ENCODE assay signal across 23 mouse cellular contexts in genomic region chr6:52058899-52059448, GRCm38 (mm10). TPM values are rescaled to one million over a fixed set of nuclear protein-coding genes. Genes with fewer than 3 reads are reported as not detected.
DNase-seq lines count a peak whose midpoint lies in the region; ATAC-seq and TF ChIP-seq lines count a peak whose summit lies in the region.
"Had no signal": no experiment of that assay in that cellular context is flagged by ENCODE, and none has a peak within 500 bp of the region (broad histone marks: within the 10 kb centered on the region; RNA-seq: fewer than 3 reads in every experiment).

No protein-coding gene starts in this region.

- TF ChIP-seq POLR2A in lung, adult 2 months (IDR thresholded peaks at IDR 0.05; ENCODE audit: borderline replicate concordance, extremely low read depth, low read depth, low read length): no peak

- H3K36me3 ChIP-seq in embryonic facial prominence, embryonic 14.5 days (ENCODE audit: control insufficient read depth, insufficient read depth, low read length): no peaks in the 10 kb centered on the region
- H3K36me3 ChIP-seq in embryonic facial prominence, embryonic 10.5 days (replicated peaks): no peaks in the 10 kb centered on the region
- no peaks in the 10 kb centered on the region for H3K36me3 ChIP-seq in kidney, embryonic 16.5 days (ENCODE audit: insufficient read depth, low read length)
- H3K36me3 ChIP-seq in lung, embryonic 15.5 days: no peaks in the 10 kb centered on the region
- H3K36me3 ChIP-seq: heart, embryonic 10.5 days; limb, embryonic 12.5 days; midbrain, embryonic 12.5 days; neural tube, embryonic 13.5 days had no signal

- no peak overlapping the region for H3K27ac ChIP-seq in embryonic facial prominence, embryonic 14.5 days (replicated peaks; ENCODE audit: low read depth, low read length)
- H3K27ac ChIP-seq in embryonic facial prominence, embryonic 10.5 days (replicated peaks): no peak overlapping the region
- no peak overlapping the region for H3K27ac ChIP-seq in kidney, embryonic 16.5 days (ENCODE audit: low read length)
- 0 out of 2 replicates have a peak overlapping the region, but pooled peaks have one; percentile 27 for H3K27ac ChIP-seq in lung, embryonic 15.5 days
- H3K27ac ChIP-seq: heart, embryonic 10.5 days; hindbrain, embryonic 14.5 days; left cerebral cortex, adult 2 months; limb, embryonic 12.5 days; liver, embryonic 14.5 days; midbrain, embryonic 12.5 days; neural tube, embryonic 13.5 days had no signal

- no peak for ATAC-seq in embryonic facial prominence, embryonic 14.5 days (ENCODE audit: low read depth)
- ATAC-seq in kidney, embryonic 16.5 days (ENCODE audit: low FRiP score, low TSS enrichment): no peak
- peak; percentile 51 for ATAC-seq in lung, embryonic 15.5 days (ENCODE audit: borderline replicate concordance, extremely low read depth, low FRiP score, low TSS enrichment)
- ATAC-seq in activated CD4-positive, CD25-positive, alpha-beta regulatory T cell, adult 4 months: no peak
- ATAC-seq: intestine, postnatal 0 days had no signal

- DNase-seq in embryonic facial prominence, embryonic 14.5 days (ENCODE audit: low spot score): peak; percentile 16
- DNase-seq in embryonic facial prominence, embryonic 10.5 days (ENCODE audit: low spot score): no peak
- DNase-seq in kidney, adult 18-20 months: no peak
- no peak for DNase-seq in lung, adult 2 months
- DNase-seq in lung, postnatal 36 days: peak; percentile 12
- DNase-seq: adrenal gland, postnatal 10 days; cerebellum, adult 18-20 months; cerebellum, postnatal 25 days; heart, postnatal 10 days; right cerebral cortex, postnatal 14 days; spleen, adult 18-20 months; thymus, postnatal 36 days had no signal

- H3K4me1 ChIP-seq in embryonic facial prominence, embryonic 14.5 days (ENCODE audit: control insufficient read depth, insufficient read depth, low read length): 0 out of 2 replicates have a peak, but pooled peaks cover 3% of the 10 kb centered on the region
- peaks cover 11% of the 10 kb centered on the region; the same call in 1 of the 2 replicates for H3K4me1 ChIP-seq in embryonic facial prominence, embryonic 10.5 days
- H3K4me1 ChIP-seq in kidney, embryonic 16.5 days (ENCODE audit: insufficient read depth, low read length): peaks cover 8% of the 10 kb centered on the region; the same call in 1 of the 2 replicates
- H3K4me1 ChIP-seq in lung, embryonic 15.5 days: peaks cover 20% of the 10 kb centered on the region
- H3K4me1 ChIP-seq in lung, adult 2 months (ENCODE audit: control insufficient read depth, insufficient read depth, low read length): no peaks in the 10 kb centered on the region

- H3K9ac ChIP-seq in embryonic facial prominence, embryonic 14.5 days (ENCODE audit: low read depth, low read length): no peak overlapping the region
- H3K9ac ChIP-seq in kidney, embryonic 16.5 days (replicated peaks; ENCODE audit: low read length): no peak overlapping the region
- no peak overlapping the region for H3K9ac ChIP-seq in lung, embryonic 15.5 days
- H3K9ac ChIP-seq: hindbrain, embryonic 14.5 days; limb, embryonic 12.5 days; liver, embryonic 14.5 days; midbrain, embryonic 12.5 days; neural tube, embryonic 13.5 days had no signal

- WGBS in embryonic facial prominence, embryonic 14.5 days: 52% methylated on average over 10 of the region's 10 CpGs
- WGBS in embryonic facial prominence, embryonic 10.5 days: 69% methylated on average over 10 of the region's 10 CpGs
- WGBS in kidney, embryonic 16.5 days: 26% methylated on average over 10 of the region's 10 CpGs
- WGBS in lung, embryonic 15.5 days: 34% methylated on average over 10 of the region's 10 CpGs
- 45% methylated on average over 10 of the region's 10 CpGs for WGBS in lung, adult 2 months

- no peaks in the 10 kb centered on the region for H3K9me3 ChIP-seq in embryonic facial prominence, embryonic 14.5 days (ENCODE audit: control insufficient read depth, low read length)
- H3K9me3 ChIP-seq in embryonic facial prominence, embryonic 10.5 days: no peaks in the 10 kb centered on the region
- no peaks in the 10 kb centered on the region for H3K9me3 ChIP-seq in kidney, embryonic 16.5 days (ENCODE audit: low read length)
- H3K9me3 ChIP-seq in lung, embryonic 15.5 days: no peaks in the 10 kb centered on the region
- H3K9me3 ChIP-seq: heart, embryonic 10.5 days; limb, embryonic 12.5 days; midbrain, embryonic 12.5 days; neural tube, embryonic 13.5 days had no signal

- TF ChIP-seq CTCF in lung, adult 2 months (IDR thresholded peaks at IDR 0.05; ENCODE audit: insufficient read depth, low read length): no peak

- H3K27me3 ChIP-seq in embryonic facial prominence, embryonic 14.5 days (replicated peaks; ENCODE audit: control insufficient read depth, insufficient read depth, low read length): peaks cover 19% of the 10 kb centered on the region; the same call in 1 of the 2 replicates
- peaks cover 34% of the 10 kb centered on the region for H3K27me3 ChIP-seq in embryonic facial prominence, embryonic 10.5 days (replicated peaks; ENCODE audit: low read depth, poor library complexity, severe bottlenecking)
- H3K27me3 ChIP-seq in kidney, embryonic 16.5 days (ENCODE audit: insufficient read depth, low read length): peaks cover 7% of the 10 kb centered on the region; the same call in 1 of the 2 replicates
- H3K27me3 ChIP-seq in lung, embryonic 15.5 days: no peaks in the 10 kb centered on the region
- H3K27me3 ChIP-seq: neural tube, embryonic 13.5 days had no signal

- no peak overlapping the region for H3K4me3 ChIP-seq in embryonic facial prominence, embryonic 14.5 days (ENCODE audit: low read depth, low read length)
- H3K4me3 ChIP-seq in embryonic facial prominence, embryonic 10.5 days: no peak overlapping the region
- H3K4me3 ChIP-seq in kidney, embryonic 16.5 days (ENCODE audit: low read length): no peak overlapping the region; the same call in 1 of the 2 replicates
- no peak overlapping the region for H3K4me3 ChIP-seq in lung, embryonic 15.5 days
- no peak overlapping the region for H3K4me3 ChIP-seq in lung, adult 2 months (replicated peaks; ENCODE audit: extremely low read depth, low read depth, low read length)
- H3K4me3 ChIP-seq: heart, embryonic 10.5 days; left cerebral cortex, adult 2 months; limb, embryonic 12.5 days; midbrain, embryonic 12.5 days; neural tube, embryonic 13.5 days had no signal

- 0 out of 2 replicates have a peak overlapping the region, but pooled peaks have one; percentile 20 for H3K4me2 ChIP-seq in embryonic facial prominence, embryonic 14.5 days (ENCODE audit: low read depth, low read length)
- peak overlapping the region; percentile 35 for H3K4me2 ChIP-seq in kidney, embryonic 16.5 days (replicated peaks; ENCODE audit: low read depth, low read length)
- H3K4me2 ChIP-seq in lung, embryonic 15.5 days: peak overlapping the region; percentile 10
- H3K4me2 ChIP-seq: hindbrain, embryonic 14.5 days; limb, embryonic 12.5 days; midbrain, embryonic 12.5 days; neural tube, embryonic 13.5 days had no signal

RNA-seq across cellular contexts. Expression of gene Skap2, which starts 46.6 kb away (rescaled TPM):
- 18.9 and 25.2 TPM in 2 replicates for polyA plus RNA-seq in embryonic facial prominence, embryonic 14.5 days (2014; fragmentation: Nextera tagmentation; extraction: Ambion mirVana)
- 8.0 and 11.4 TPM in 2 replicates for polyA plus RNA-seq in embryonic facial prominence, embryonic 10.5 days (2016; fragmentation: Nextera tagmentation; extraction: Ambion mirVana)
- 35.4 and 36.8 TPM in 2 replicates for polyA plus RNA-seq in kidney, embryonic 16.5 days (2015; fragmentation: Nextera tagmentation; extraction: Ambion mirVana)
- 59.3 and 65.0 TPM in 2 replicates for polyA plus RNA-seq in lung, embryonic 15.5 days (2015; fragmentation: Nextera tagmentation; extraction: Ambion mirVana)
- polyA plus RNA-seq in lung, adult 2 months (2012; rRNA removed): 13.7 and 25.4 TPM in 2 replicates
- polyA plus RNA-seq in activated CD4-positive, CD25-positive, alpha-beta regulatory T cell, adult 4 months (2017; shearing (Covaris generic)): 10 to 100 TPM; 15.6 to 20.1 TPM

Comparison
In these comparisons a context has a peak if more than half of its experiments do, and no peak if none do; other contexts are left out.
1. DNase-seq: peak in embryonic facial prominence, embryonic 14.5 days (single experiment) and lung, postnatal 36 days (single experiment); none in embryonic facial prominence, embryonic 10.5 days (single experiment), kidney, adult 18-20 months (single experiment) and lung, adult 2 months (single experiment).
2. Peak in every context shown above with its lines, with median percentiles within 50 percentile points of each other: H3K4me2 ChIP-seq.